Mouse (Mus musculus) embryonic facial prominence, embryonic 15.5 days (tissue): ENCODE measurements around the gene Bloc1s5. TPM values are rescaled to one million over a fixed set of nuclear protein-coding genes. Genes with fewer than 3 reads are reported as not detected.
A peak's percentile ranks its signal among the peaks of the same experiment; 100 is the strongest.
"Not testable (repeated sequence)": the region's sequence is repeated elsewhere in the genome, so short reads cannot be mapped to it uniquely, and the experiment has no call there.

Experiments used
- ATAC-seq: fragments of 200-750 bp; cut with Nextera tagmentation; 2 replicates; pipeline ENCODE4 v1.8.0; 2017; ENCODE audit warnings: low read depth, moderate TSS enrichment; ENCODE audit not compliant: insufficient number of reproducible peaks, low FRiP score, low TSS enrichment
- H3K27ac ChIP-seq: fragments of 300-500 bp; sonication (generic); replicated peaks from 2 replicates; pipeline ENCODE4 v1.5.1; 2015; ENCODE audit warnings: mild to moderate bottlenecking, inconsistent platforms
- H3K27me3 ChIP-seq: fragments of 300-500 bp; sonication (generic); 2 replicates; pipeline ENCODE4 v1.6.1; 2015; ENCODE audit warnings: inconsistent platforms
- H3K36me3 ChIP-seq: fragments of 300-500 bp; sonication (generic); 2 replicates; pipeline ENCODE4 v1.6.1; 2015; ENCODE audit warnings: mild to moderate bottlenecking, inconsistent platforms
- H3K4me1 ChIP-seq: fragments of 300-500 bp; sonication (generic); 2 replicates; pipeline ENCODE4 v1.6.1; 2015; ENCODE audit warnings: inconsistent platforms
- H3K4me2 ChIP-seq: fragments of 300-500 bp; sonication (generic); replicated peaks from 2 replicates; pipeline ENCODE4 v1.6.1; 2015; ENCODE audit warnings: mild to moderate bottlenecking, inconsistent platforms
- H3K4me3 ChIP-seq: fragments of 300-500 bp; sonication (generic); replicated peaks from 2 replicates; pipeline ENCODE4 v1.5.1; 2015; ENCODE audit warnings: mild to moderate bottlenecking, inconsistent platforms
- H3K9ac ChIP-seq: fragments of 300-500 bp; sonication (generic); 2 replicates; pipeline ENCODE4 v1.6.1; 2015; ENCODE audit warnings: inconsistent platforms
- H3K9me3 ChIP-seq: fragments of 300-500 bp; sonication (generic); replicated peaks from 2 replicates; pipeline ENCODE4 v1.6.1; 2016; ENCODE audit warnings: inconsistent platforms
- WGBS: fragments of 180-500 bp; shearing (Covaris S2); methylation state at CpG from one replicate; pipeline ENCODE4 v1.1.7; 2015; 5-methylcytosine and 5-hydroxymethylcytosine counted together
- polyA plus RNA-seq: library from polyadenylated mRNA; unstranded; fragments of >200 nt; fragmentation: Nextera tagmentation; extraction: Ambion mirVana; gene quantifications from 2 replicates; pipeline ENCODE4 v1.2.1, GENCODE M21; 2015

The Bloc1s5 gene
- 16.8 and 17.2 TPM in 2 replicates for polyA plus RNA-seq

DNA sequence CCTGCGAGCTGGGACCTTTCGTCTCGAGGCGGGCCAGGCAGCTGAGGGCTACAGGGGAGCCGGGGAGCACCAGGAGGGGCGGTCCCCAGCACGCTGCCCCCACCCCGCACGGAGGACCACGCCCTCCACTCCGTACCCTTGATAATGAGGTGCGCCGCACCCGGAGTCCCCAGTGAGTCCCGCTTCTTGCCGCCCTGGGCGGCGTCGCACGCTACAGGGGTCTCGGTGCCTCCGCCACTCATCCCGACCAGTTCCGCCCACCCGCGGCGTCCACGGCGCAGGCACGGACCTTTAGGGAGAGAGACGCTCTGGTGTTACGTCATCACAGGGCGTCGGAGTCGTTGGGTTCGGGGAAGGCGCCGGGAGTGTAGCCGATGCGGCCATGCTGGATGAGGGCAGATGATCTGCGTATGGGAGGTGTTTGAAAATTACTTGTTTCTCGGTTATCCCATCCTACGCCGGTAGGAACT, at the start of gene Bloc1s5:
Bloc1s5 (minus strand) TSS at position 310 of the 470 bp plus-strand sequence.
- WGBS: under 1% methylated on average over 43 of the region's 44 CpGs
- Histone ChIP-seq H3K36me3 (no peaks in the 10 kb centered on the region), H3K9ac (peak within 1 kb of the TSS; percentile 63), H3K27ac (peak within 1 kb of the TSS; percentile 86), H3K27me3 (no peaks in the 10 kb centered on the region), H3K9me3 (no peaks in the 10 kb centered on the region), H3K4me3 (peak within 1 kb of the TSS; percentile 98), H3K4me1 (peaks cover 10% of the 10 kb centered on the region), H3K4me2 (peak within 1 kb of the TSS; percentile 65)
- peak; percentile 95 for ATAC-seq

DNA sequence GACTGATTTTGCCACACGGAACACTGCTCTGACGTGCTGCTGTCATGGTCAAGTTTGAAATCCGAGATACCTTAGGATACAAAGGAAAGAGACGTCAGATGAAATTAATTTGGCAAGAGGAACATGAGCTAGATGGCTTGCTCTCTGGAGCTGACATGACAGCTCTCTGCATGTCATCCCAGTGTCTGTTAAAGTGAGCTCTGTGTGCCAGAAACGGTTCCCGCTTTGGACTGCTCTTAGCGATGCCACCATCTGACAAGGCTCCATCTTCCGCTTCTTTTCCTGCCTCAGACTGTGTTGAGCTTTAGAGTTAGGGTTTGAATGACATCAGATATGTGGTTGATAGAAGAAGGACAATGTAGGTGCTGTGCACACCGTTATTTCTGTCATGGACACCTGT, 37.4 kb upstream of the Bloc1s5 start:
- Histone ChIP-seq H3K27ac (no peak overlapping the region), H3K27me3 (no peaks in the 10 kb centered on the region), H3K36me3 (no peaks in the 10 kb centered on the region), H3K9me3 (no peaks in the 10 kb centered on the region), H3K9ac (no peak overlapping the region), H3K4me2 (no peak overlapping the region), H3K4me1 (no peaks in the 10 kb centered on the region), H3K4me3 (no peak overlapping the region)
- 55% methylated on average over 9 of the region's 9 CpGs for WGBS
- ATAC-seq: no peak

DNA sequence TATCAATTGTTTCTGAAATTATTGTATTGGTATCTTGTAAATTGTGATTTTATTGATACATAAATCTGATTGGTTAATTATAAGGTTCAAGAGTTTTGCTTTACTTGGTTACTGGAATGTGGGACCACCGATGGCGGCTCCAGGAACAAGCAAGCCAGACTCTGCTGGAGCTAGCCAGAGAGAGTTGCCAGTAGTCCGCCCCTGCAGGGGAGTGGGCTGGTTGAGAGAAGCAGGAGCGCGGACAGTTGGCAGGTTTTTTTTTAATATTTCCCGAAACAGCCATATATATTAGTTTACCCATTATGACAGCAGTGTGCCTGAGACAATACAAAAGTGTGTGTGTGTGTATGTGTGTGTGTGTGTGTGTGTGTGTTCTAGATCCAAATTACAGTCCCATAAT, 36.5 kb upstream of the Bloc1s5 start:
- H3K36me3 ChIP-seq, H3K27ac ChIP-seq, H3K4me1 ChIP-seq, H3K4me3 ChIP-seq, H3K9ac ChIP-seq, H3K9me3 ChIP-seq, H3K27me3 ChIP-seq, H3K4me2 ChIP-seq, ATAC-seq: not testable (repeated sequence)
- WGBS: 92% methylated on average over 6 of the region's 6 CpGs

DNA sequence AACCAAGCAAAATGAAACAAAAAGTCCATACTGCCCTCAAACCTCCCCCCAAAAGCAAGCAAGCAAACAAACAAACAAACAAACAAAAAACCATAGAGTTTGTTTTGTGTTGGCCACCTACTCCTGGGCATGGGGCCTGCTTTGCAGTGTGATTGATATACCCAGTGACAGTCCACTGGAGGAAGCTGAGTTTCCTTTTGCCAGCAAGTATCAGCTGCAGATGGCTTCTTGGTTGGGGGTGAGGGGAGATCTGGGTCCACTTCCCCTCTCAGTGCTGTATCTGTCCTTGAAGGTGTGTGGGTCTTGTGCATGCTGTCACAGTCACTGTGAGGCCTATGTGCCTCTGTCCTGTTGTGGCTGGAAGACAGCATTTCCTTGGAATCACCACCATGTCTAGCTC, 35.1 kb upstream of the Bloc1s5 start:
- no peak overlapping the region for H3K9ac ChIP-seq
- no peaks in the 10 kb centered on the region for H3K36me3 ChIP-seq
- no peak overlapping the region for H3K4me3 ChIP-seq
- ATAC-seq: no peak
- no peaks in the 10 kb centered on the region for H3K4me1 ChIP-seq
- no peaks in the 10 kb centered on the region for H3K27me3 ChIP-seq
- H3K9me3 ChIP-seq: no peaks in the 10 kb centered on the region
- H3K27ac ChIP-seq: no peak overlapping the region
- H3K4me2 ChIP-seq: no peak overlapping the region

DNA sequence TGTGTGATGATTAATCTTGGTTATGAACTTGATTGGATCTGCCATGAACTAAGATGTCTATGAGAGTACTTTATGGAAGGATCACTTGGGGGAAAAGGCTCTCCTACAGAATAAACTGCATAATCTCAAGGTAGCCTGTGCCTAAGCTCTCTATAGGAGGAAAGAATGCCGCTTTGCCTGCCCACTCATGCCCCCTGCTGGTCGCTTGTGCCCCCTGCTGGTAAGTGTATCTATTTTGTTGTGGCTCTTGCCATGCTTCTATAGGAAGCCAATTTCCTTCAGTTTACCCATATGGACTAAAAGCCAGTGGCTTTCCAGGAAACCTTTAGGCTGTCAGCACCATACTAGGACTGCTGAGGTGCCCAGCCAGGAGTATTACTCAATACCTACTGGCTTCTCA, 33.6 kb upstream of the Bloc1s5 start:
- Histone ChIP-seq H3K27me3 (no peaks in the 10 kb centered on the region), H3K4me2 (no peak overlapping the region), H3K27ac (no peak overlapping the region), H3K9ac (no peak overlapping the region), H3K4me3 (no peak overlapping the region), H3K9me3 (no peaks in the 10 kb centered on the region), H3K36me3 (no peaks in the 10 kb centered on the region), H3K4me1 (no peaks in the 10 kb centered on the region)
- no peak for ATAC-seq
- WGBS: 32% methylated on average over 2 of the region's 2 CpGs

DNA sequence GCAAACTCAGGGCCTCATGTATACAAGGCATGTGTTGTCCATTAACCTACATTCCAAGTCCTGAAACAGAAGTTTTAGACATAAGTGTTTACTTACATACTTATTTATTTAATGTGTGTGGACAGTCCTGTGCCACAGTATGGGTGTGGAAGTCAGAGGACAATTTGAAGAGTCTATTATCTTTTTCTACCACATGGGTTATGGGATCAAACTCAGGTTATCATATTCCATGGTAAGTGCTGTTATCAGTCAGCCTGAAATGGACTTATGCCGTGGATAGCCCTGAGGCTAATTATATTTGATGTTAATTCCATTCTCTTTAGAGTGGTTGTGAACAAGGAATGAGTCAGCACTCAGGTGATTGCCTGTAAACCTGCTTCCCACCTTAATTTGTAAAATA, 29.8 kb upstream of the Bloc1s5 start:
- Histone ChIP-seq H3K27me3 (no peaks in the 10 kb centered on the region), H3K9ac (no peak overlapping the region), H3K4me1 (no peaks in the 10 kb centered on the region), H3K9me3 (no peaks in the 10 kb centered on the region), H3K36me3 (no peaks in the 10 kb centered on the region), H3K4me2 (no peak overlapping the region), H3K27ac (no peak overlapping the region), H3K4me3 (no peak overlapping the region)
- no peak for ATAC-seq
- WGBS: 40% methylated on average over 1 of the region's 1 CpGs

DNA sequence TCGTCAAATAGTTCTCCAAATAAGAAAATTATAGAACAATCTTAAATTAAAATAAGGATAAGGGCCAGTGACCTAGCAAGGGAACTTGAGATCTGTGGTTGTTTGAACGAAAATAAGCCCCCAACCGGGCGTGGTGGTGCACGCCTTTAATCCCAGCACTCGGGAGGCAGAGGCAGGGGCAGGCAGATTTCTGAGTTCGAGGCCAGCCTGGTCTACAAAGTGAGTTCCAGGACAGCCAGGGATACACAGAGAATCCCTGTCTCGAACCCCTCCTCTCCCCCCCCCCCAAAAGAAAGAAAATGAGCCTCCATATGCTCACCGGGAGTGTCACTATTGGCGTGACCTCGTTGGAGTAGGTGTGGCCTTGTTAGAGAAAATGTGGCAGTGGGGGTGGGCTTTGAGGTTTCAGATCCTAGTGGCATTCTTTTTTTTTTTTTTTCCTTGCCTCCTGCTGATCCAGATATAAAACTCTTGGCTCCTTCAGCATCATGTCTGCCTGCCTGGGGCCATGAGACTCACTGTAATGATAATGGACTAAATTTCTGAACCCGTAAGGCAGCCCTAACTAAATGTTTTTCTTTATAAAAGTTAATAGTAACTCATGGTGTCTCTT, 24.7 kb upstream of the Bloc1s5 start:
- no peak overlapping the region for H3K9ac ChIP-seq
- no peaks in the 10 kb centered on the region for H3K27me3 ChIP-seq
- H3K4me2 ChIP-seq: no peak overlapping the region
- peaks cover 15% of the 10 kb centered on the region for H3K36me3 ChIP-seq
- H3K27ac ChIP-seq: no peak overlapping the region
- H3K4me3 ChIP-seq: no peak overlapping the region
- ATAC-seq: no peak
- H3K9me3 ChIP-seq: no peaks in the 10 kb centered on the region
- peaks cover 11% of the 10 kb centered on the region for H3K4me1 ChIP-seq
- WGBS: 82% methylated on average over 12 of the region's 12 CpGs

DNA sequence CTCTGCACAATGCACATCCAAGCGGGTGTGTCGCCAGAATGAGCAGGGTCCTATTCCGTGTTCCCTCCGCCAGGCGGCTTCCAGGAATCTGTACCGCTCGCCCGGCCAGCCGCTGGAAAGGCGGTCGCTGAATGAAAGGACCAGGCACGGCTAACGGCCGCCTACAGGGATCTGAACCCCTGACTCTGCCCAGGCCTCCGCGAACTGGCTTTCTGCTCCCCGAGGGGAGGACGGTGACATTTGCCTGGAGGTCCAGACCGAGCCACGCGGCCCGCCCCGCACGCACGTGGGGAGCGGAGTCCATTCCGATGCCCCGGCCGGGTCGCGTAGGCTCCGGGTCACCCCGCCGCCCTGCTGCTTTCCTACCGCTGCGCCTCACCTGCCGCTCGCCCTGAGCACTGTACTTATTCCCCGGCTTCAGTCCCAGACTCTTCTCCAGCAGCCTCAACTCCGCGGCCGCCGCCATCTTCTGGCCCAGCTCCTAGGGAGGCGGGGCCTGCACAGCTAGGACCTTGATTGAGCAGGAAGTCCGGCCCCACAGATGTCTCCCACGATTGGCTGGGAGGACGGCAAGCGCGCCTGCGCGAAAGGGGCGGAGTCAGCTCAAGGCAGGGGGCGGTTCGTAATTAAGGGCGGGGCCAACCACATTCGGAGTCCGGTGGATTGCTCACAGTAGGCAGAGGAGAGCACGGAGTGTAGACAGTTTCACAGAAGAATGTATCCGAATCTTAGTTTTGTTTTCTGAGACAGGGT, 23.8 kb upstream of the Bloc1s5 start, which contains the start of gene Eef1e1:
Eef1e1 (minus strand) TSS at position 531 of the 753 bp plus-strand sequence.
- Histone ChIP-seq H3K9ac (peak within 1 kb of the TSS; percentile 88), H3K27me3 (no peaks in the 10 kb centered on the region), H3K4me2 (peak within 1 kb of the TSS; percentile 58), H3K27ac (peak within 1 kb of the TSS; percentile 85), H3K9me3 (no peaks in the 10 kb centered on the region), H3K4me1 (peaks cover 11% of the 10 kb centered on the region), H3K36me3 (peaks cover 24% of the 10 kb centered on the region), H3K4me3 (peak within 1 kb of the TSS; percentile 98)
- peak; percentile 99 for ATAC-seq
- WGBS: under 1% methylated on average over 59 of the region's 59 CpGs

- H3K4me2 ChIP-seq: peak overlapping the region; percentile 58
- WGBS: 15% methylated on average over 4 of the region's 4 CpGs
- H3K4me3 ChIP-seq: peak overlapping the region; percentile 98
- peaks cover 11% of the 10 kb centered on the region for H3K4me1 ChIP-seq
- H3K9me3 ChIP-seq: no peaks in the 10 kb centered on the region
- H3K36me3 ChIP-seq: peaks cover 32% of the 10 kb centered on the region
- peak overlapping the region; percentile 88 for H3K9ac ChIP-seq
- no peaks in the 10 kb centered on the region for H3K27me3 ChIP-seq
- no peak for ATAC-seq
- H3K27ac ChIP-seq: no peak overlapping the region
Measured at GRCm38 (mm10) chr13:38657865-38658264, 23.0 kb upstream of the Bloc1s5 start.

- WGBS: 91% methylated on average over 4 of the region's 4 CpGs
- H3K4me3 ChIP-seq: no peak overlapping the region
- H3K36me3 ChIP-seq: peaks cover 69% of the 10 kb centered on the region
- H3K27ac ChIP-seq: no peak overlapping the region
- H3K4me1 ChIP-seq: no peaks in the 10 kb centered on the region
- no peak overlapping the region for H3K4me2 ChIP-seq
- no peak overlapping the region for H3K9ac ChIP-seq
- no peak for ATAC-seq
- H3K27me3 ChIP-seq: no peaks in the 10 kb centered on the region
- H3K9me3 ChIP-seq: no peaks in the 10 kb centered on the region
Measured at GRCm38 (mm10) chr13:38650292-38650691, 15.4 kb upstream of the Bloc1s5 start.

DNA sequence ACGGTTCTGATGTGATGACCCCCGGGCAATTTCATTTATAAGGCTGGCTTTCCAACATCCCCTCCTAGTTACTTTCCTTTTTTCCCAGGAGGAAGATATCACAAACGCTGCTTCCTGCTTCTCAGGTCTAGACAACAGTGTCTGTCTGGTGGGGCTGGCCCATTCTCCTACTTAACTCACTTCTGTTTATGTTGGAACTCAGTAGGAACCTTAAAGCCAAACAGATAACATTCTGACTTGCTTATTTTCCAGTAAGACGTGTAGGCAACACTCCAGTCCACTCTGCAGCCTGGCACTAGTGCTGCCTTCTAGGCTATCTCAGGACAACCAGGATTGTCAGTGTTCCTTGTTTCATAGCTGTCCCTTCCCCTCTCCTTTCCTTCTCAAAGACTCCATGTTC, 14.2 kb upstream of the Bloc1s5 start:
- Histone ChIP-seq H3K9ac (no peak overlapping the region), H3K27ac (no peak overlapping the region), H3K4me3 (no peak overlapping the region), H3K36me3 (peaks cover 69% of the 10 kb centered on the region), H3K27me3 (no peaks in the 10 kb centered on the region), H3K4me1 (no peaks in the 10 kb centered on the region), H3K4me2 (no peak overlapping the region), H3K9me3 (no peaks in the 10 kb centered on the region)
- WGBS: 82% methylated on average over 4 of the region's 4 CpGs
- no peak for ATAC-seq
